Mouse (Mus musculus) olfactory bulb, adult 2 months (tissue): ENCODE data around the gene Kalrn. TPM values are rescaled to one million over a fixed set of nuclear protein-coding genes. Genes with fewer than 3 reads are reported as not detected.

Experiments
- H3K27ac ChIP-seq: fragments of 200-500 bp; 2 replicates; pipeline ENCODE4 v1.5.1; 2012; ENCODE audit warnings: low read depth, low read length; ENCODE audit not compliant: insufficient read depth
- H3K4me1 ChIP-seq: fragments of 200-500 bp; 2 replicates; pipeline ENCODE4 v1.6.1; 2012; ENCODE audit warnings: low read length; ENCODE audit not compliant: control insufficient read depth, insufficient read depth
- H3K4me3 ChIP-seq: fragments of 200-500 bp; 2 replicates; pipeline ENCODE4 v1.5.1; 2012; ENCODE audit warnings: mild to moderate bottlenecking, low read depth, low read length, moderate library complexity; ENCODE audit not compliant: insufficient read depth
- CTCF ChIP-seq: fragments of 200-500 bp; IDR thresholded peaks from 2 replicates; pipeline ENCODE4 v1.5.1; 2012; ENCODE audit warnings: low read depth, mild to moderate bottlenecking, low read length, moderate library complexity; ENCODE audit not compliant: insufficient read depth
- POLR2A ChIP-seq: fragments of 200-500 bp; IDR thresholded peaks from 2 replicates; pipeline ENCODE4 v1.6.1; 2012; ENCODE audit warnings: mild to moderate bottlenecking, low read depth, low read length, moderate library complexity; ENCODE audit not compliant: insufficient read depth
- WGBS: fragments of 180-500 bp; shearing (Covaris S2); methylation state at CpG from one replicate; pipeline ENCODE4 v1.1.7; 2018; 5-methylcytosine and 5-hydroxymethylcytosine counted together
- polyA plus RNA-seq: library from polyadenylated mRNA; stranded (reverse); fragments of >200 nt; gene quantifications from 2 replicates; pipeline ENCODE4 v1.2.4, GENCODE M21; 2012; ENCODE audit warnings: low replicate concordance; ENCODE audit not compliant: missing spikeins, insufficient read depth, insufficient read length

Kalrn gene
- polyA plus RNA-seq, 1 experiment = 153 TPM

GRCm38 (mm10) chr16:34063313-34063712 is 510.0 kb downstream of the Kalrn start:
- Histone ChIP-seq H3K4me3 (no peak overlapping the region), H3K4me1 (peaks cover 3% of the 10 kb centered on the region), H3K27ac (no peak overlapping the region)
- WGBS = 54% methylated on average over 4 of the region's 4 CpGs
- TF ChIP-seq CTCF = no peak
- no peak for TF ChIP-seq POLR2A

GRCm38 (mm10) chr16:34061661-34062060 is 511.7 kb downstream of the Kalrn start:
- WGBS = 40% methylated on average over 1 of the region's 1 CpGs
- Histone ChIP-seq H3K4me3 (no peak overlapping the region), H3K4me1 (no peaks in the 10 kb centered on the region), H3K27ac (no peak overlapping the region)
- no peak for TF ChIP-seq POLR2A
- no peak for TF ChIP-seq CTCF

GRCm38 (mm10) chr16:34058611-34059010 is 514.7 kb downstream of the Kalrn start:
- 93% methylated on average over 3 of the region's 3 CpGs for WGBS
- TF ChIP-seq POLR2A = no peak
- no peak for TF ChIP-seq CTCF
- Histone ChIP-seq H3K4me1 (no peaks in the 10 kb centered on the region), H3K27ac (no peak overlapping the region), H3K4me3 (no peak overlapping the region)

- Histone ChIP-seq H3K27ac (no peak overlapping the region), H3K4me1 (no peaks in the 10 kb centered on the region), H3K4me3 (no peak overlapping the region)
- no peak for TF ChIP-seq CTCF
- WGBS = 72% methylated on average over 5 of the region's 5 CpGs
Observed at GRCm38 (mm10) chr16:34057464-34057863, 515.9 kb downstream of the Kalrn start.

- Histone ChIP-seq H3K4me3 (no peak overlapping the region), H3K27ac (no peak overlapping the region), H3K4me1 (no peaks in the 10 kb centered on the region)
- 58% methylated on average over 10 of the region's 10 CpGs for WGBS
- TF ChIP-seq CTCF (no peak), POLR2A (no peak)
Observed at GRCm38 (mm10) chr16:34056418-34057111, 516.8 kb downstream of the Kalrn start.

GRCm38 (mm10) chr16:34050090-34050489 is 523.2 kb downstream of the Kalrn start:
- no peak overlapping the region for H3K27ac ChIP-seq
- TF ChIP-seq CTCF = no peak
- TF ChIP-seq POLR2A = no peak
- H3K4me1 ChIP-seq = peaks cover 8% of the 10 kb centered on the region
- WGBS = 73% methylated on average over 7 of the region's 7 CpGs
- no peak overlapping the region for H3K4me3 ChIP-seq

GRCm38 (mm10) chr16:34049361-34049760 is 524.0 kb downstream of the Kalrn start:
- Histone ChIP-seq H3K4me3 (no peak overlapping the region), H3K4me1 (peaks cover 8% of the 10 kb centered on the region), H3K27ac (no peak overlapping the region)
- no peak for TF ChIP-seq CTCF
- no peak for TF ChIP-seq POLR2A
- WGBS = 90% methylated on average over 12 of the region's 12 CpGs

- no peak overlapping the region for H3K4me3 ChIP-seq
- H3K4me1 ChIP-seq = peaks cover 8% of the 10 kb centered on the region
- TF ChIP-seq CTCF (no peak), POLR2A (no peak)
- WGBS = 71% methylated on average over 4 of the region's 4 CpGs
- no peak overlapping the region for H3K27ac ChIP-seq
Observed at GRCm38 (mm10) chr16:34048232-34048631, 525.1 kb downstream of the Kalrn start.

- TF ChIP-seq CTCF (no peak), POLR2A (no peak)
Observed at GRCm38 (mm10) chr16:34047543-34047942, 525.8 kb downstream of the Kalrn start.

GRCm38 (mm10) chr16:34047006-34047360 is 526.3 kb downstream of the Kalrn start:
- WGBS = 79% methylated on average over 4 of the region's 4 CpGs
- no peak overlapping the region for H3K4me3 ChIP-seq
- TF ChIP-seq CTCF = no peak
- no peak for TF ChIP-seq POLR2A
- H3K27ac ChIP-seq = no peak overlapping the region
- peaks cover 14% of the 10 kb centered on the region for H3K4me1 ChIP-seq

More at GRCm38 (mm10) chr16:34047543-34047942, 525.8 kb downstream of the Kalrn start:
- 49% methylated on average over 7 of the region's 7 CpGs for whole genome bisulfite sequencing
- Histone ChIP-seq H3K27ac (no peak overlapping the region), H3K4me3 (no peak overlapping the region), H3K4me1 (peaks cover 11% of the 10 kb centered on the region)
